Mouse (Mus musculus) c-Kit-positive CD71-positive TER-119-positive erythroid progenitor cells, embryonic 14.5 days (primary cell): Measurements from ENCODE around the gene Gm20388.
A peak's percentile ranks its signal among the peaks of the same experiment; 100 is the strongest.

Experiments used
- DNase-seq: peaks from one replicate; pipeline ENCODE4 v3.0.0-alpha.2; 2013; ENCODE audit warnings: low spot score

Gene Gm20388

GRCm38 (mm10) chr8:120202546-120202945 is 291.9 kb downstream of the Gm20388 start:
- no peak for DNase-seq

- DNase-seq: no peak
Measured at GRCm38 (mm10) chr8:120204736-120205360, 294.2 kb downstream of the Gm20388 start.

GRCm38 (mm10) chr8:120205916-120206315 is 295.3 kb downstream of the Gm20388 start:
- DNase-seq: no peak

- no peak for DNase-seq
Measured at GRCm38 (mm10) chr8:120207364-120207763, 296.7 kb downstream of the Gm20388 start.

- DNase-seq: no peak
Measured at GRCm38 (mm10) chr8:120208113-120208512, 297.5 kb downstream of the Gm20388 start.

GRCm38 (mm10) chr8:120211345-120211744 is 300.7 kb downstream of the Gm20388 start:
- DNase-seq: no peak

- no peak for DNase-seq
Measured at GRCm38 (mm10) chr8:120212596-120212995, 302.0 kb downstream of the Gm20388 start.

- no peak for DNase-seq
Measured at GRCm38 (mm10) chr8:120213229-120213628, 302.6 kb downstream of the Gm20388 start.

GRCm38 (mm10) chr8:120213939-120214338 is 303.3 kb downstream of the Gm20388 start:
- no peak for DNase-seq

GRCm38 (mm10) chr8:120215416-120216141 is 304.9 kb downstream of the Gm20388 start:
- DNase-seq: no peak

GRCm38 (mm10) chr8:120216855-120217830 is 306.5 kb downstream of the Gm20388 start:
- no peak for DNase-seq

- DNase-seq: no peak
Measured at GRCm38 (mm10) chr8:120222548-120222947, 311.9 kb downstream of the Gm20388 start.

GRCm38 (mm10) chr8:120224521-120225420 is 314.1 kb downstream of the Gm20388 start:
- no peak for DNase-seq

GRCm38 (mm10) chr8:120225421-120226151 is 314.9 kb downstream of the Gm20388 start:
- DNase-seq: no peak

GRCm38 (mm10) chr8:120226700-120227577 is 316.3 kb downstream of the Gm20388 start:
- no peak for DNase-seq

- no peak for DNase-seq
Measured at GRCm38 (mm10) chr8:120227578-120227876, 316.9 kb downstream of the Gm20388 start.

GRCm38 (mm10) chr8:120227891-120228591 is 317.4 kb downstream of the Gm20388 start, which contains the start of gene Gse1:
Gene Gse1 (plus strand): TSS chr8:120228456.
- DNase-seq: peak; percentile 23

GRCm38 (mm10) chr8:120228781-120229573 is 318.3 kb downstream of the Gm20388 start:
- no peak for DNase-seq
